13 mouse cellular contexts compared by ENCODE assay signal in genomic region chr3:154441454-154441853, GRCm38 (mm10).
DNase-seq lines count a peak whose midpoint lies in the region; ATAC-seq and TF ChIP-seq lines count a peak whose summit lies in the region.
"Had no signal": no experiment of that assay in that cellular context is flagged by ENCODE, and none has a peak within 500 bp of the region (broad histone marks: within the 10 kb centered on the region; RNA-seq: fewer than 3 reads in every experiment).

No protein-coding gene starts in this region.

- H3K4me2 ChIP-seq in forebrain, embryonic 15.5 days (replicated peaks) = no peak overlapping the region
- H3K4me2 ChIP-seq: heart, embryonic 13.5 days; lung, embryonic 14.5 days; stomach, embryonic 15.5 days had no signal

- ATAC-seq in forebrain, embryonic 15.5 days (replicated peaks) = peak; percentile 71

- no peak for TF ChIP-seq POLR2A in cerebellum, adult 2 months (IDR thresholded peaks at IDR 0.05; ENCODE audit: borderline replicate concordance, insufficient read depth, low read length)

- TF ChIP-seq CTCF in cerebellum, adult 2 months (IDR thresholded peaks at IDR 0.05; ENCODE audit: borderline replicate concordance, insufficient read depth, low read depth, low read length) = no peak

- no peaks in the 10 kb centered on the region for H3K9me3 ChIP-seq in forebrain, embryonic 15.5 days
- H3K9me3 ChIP-seq in forebrain, embryonic 10.5 days = peaks cover 4% of the 10 kb centered on the region; the same call in 1 of the 2 replicates
- H3K9me3 ChIP-seq: limb, embryonic 10.5 days; stomach, embryonic 15.5 days had no signal

- no peak overlapping the region for H3K4me3 ChIP-seq in forebrain, embryonic 15.5 days
- no peak overlapping the region for H3K4me3 ChIP-seq in forebrain, embryonic 10.5 days
- H3K4me3 ChIP-seq in cerebellum, adult 2 months (replicated peaks; ENCODE audit: insufficient read depth, low read depth, low read length) = no peak overlapping the region
- H3K4me3 ChIP-seq: heart, embryonic 13.5 days; limb, embryonic 10.5 days; stomach, embryonic 15.5 days had no signal

- H3K27ac ChIP-seq in forebrain, embryonic 15.5 days (replicated peaks) = no peak overlapping the region
- no peak overlapping the region for H3K27ac ChIP-seq in forebrain, embryonic 10.5 days
- no peak overlapping the region for H3K27ac ChIP-seq in cerebellum, adult 2 months (ENCODE audit: insufficient read depth, low read length)
- H3K27ac ChIP-seq: heart, embryonic 13.5 days; limb, embryonic 10.5 days; stomach, embryonic 15.5 days had no signal

- DNase-seq in forebrain, embryonic 10.5 days (ENCODE audit: extremely low spot score, low spot score) = no peak
- DNase-seq in layer of hippocampus, postnatal 10 days (ENCODE audit: low spot score in 2 of 2) = peak; percentile 14 to 40
- DNase-seq in layer of hippocampus, adult 18-20 months (ENCODE audit: low spot score in 2 of 2) = no peak
- DNase-seq in cerebellum, adult 2 months = peak; percentile 24 to 39
- peak; percentile 32 for DNase-seq in ovary, postnatal 14 days (ENCODE audit: low spot score)
- DNase-seq in thymus, postnatal 4 days = no peak
- no peak for DNase-seq in retina, postnatal 1 day
- DNase-seq: lung, embryonic 14.5 days; right cerebral cortex, postnatal 14 days had no signal

- H3K9ac ChIP-seq in forebrain, embryonic 15.5 days (replicated peaks) = no peak overlapping the region
- H3K9ac ChIP-seq: heart, embryonic 13.5 days; lung, embryonic 14.5 days; stomach, embryonic 15.5 days had no signal

- H3K27me3 ChIP-seq in forebrain, embryonic 15.5 days = no peaks in the 10 kb centered on the region
- no peaks in the 10 kb centered on the region for H3K27me3 ChIP-seq in forebrain, embryonic 10.5 days (ENCODE audit: poor library complexity, severe bottlenecking)
- no peaks in the 10 kb centered on the region for H3K27me3 ChIP-seq in cerebellum, adult 2 months (ENCODE audit: control insufficient read depth, insufficient read depth, low read length)
- H3K27me3 ChIP-seq: heart, embryonic 13.5 days; stomach, embryonic 15.5 days had no signal

- no peaks in the 10 kb centered on the region for H3K4me1 ChIP-seq in forebrain, embryonic 15.5 days
- no peaks in the 10 kb centered on the region; the same call in 1 of the 2 replicates for H3K4me1 ChIP-seq in forebrain, embryonic 10.5 days
- H3K4me1 ChIP-seq in cerebellum, adult 2 months (ENCODE audit: control insufficient read depth, insufficient read depth, low read length) = peaks cover 5% of the 10 kb centered on the region; the same call in 1 of the 2 replicates
- H3K4me1 ChIP-seq: heart, embryonic 13.5 days; stomach, embryonic 15.5 days had no signal

- H3K36me3 ChIP-seq in forebrain, embryonic 15.5 days = no peaks in the 10 kb centered on the region
- no peaks in the 10 kb centered on the region for H3K36me3 ChIP-seq in forebrain, embryonic 10.5 days (replicated peaks)
- H3K36me3 ChIP-seq: heart, embryonic 13.5 days; limb, embryonic 10.5 days; stomach, embryonic 15.5 days had no signal

Comparison
In these comparisons a context has a peak if more than half of its experiments do, and no peak if none do; other contexts are left out.
1. DNase-seq: peak in layer of hippocampus, postnatal 10 days (2 of 2), cerebellum, adult 2 months (2 of 2) and ovary, postnatal 14 days (single experiment); none in forebrain, embryonic 10.5 days (single experiment), layer of hippocampus, adult 18-20 months (0 of 2), thymus, postnatal 4 days (single experiment) and retina, postnatal 1 day (single experiment).